Mouse (Mus musculus): ENCODE results near the gene Fut2.

The Fut2 gene

GRCm38 (mm10) chr7:45638623-45639401 is 27.4 kb downstream of the Fut2 start:
- no peak for DNase-seq (ENCODE audit: low spot score in 2 of 2)

DNA sequence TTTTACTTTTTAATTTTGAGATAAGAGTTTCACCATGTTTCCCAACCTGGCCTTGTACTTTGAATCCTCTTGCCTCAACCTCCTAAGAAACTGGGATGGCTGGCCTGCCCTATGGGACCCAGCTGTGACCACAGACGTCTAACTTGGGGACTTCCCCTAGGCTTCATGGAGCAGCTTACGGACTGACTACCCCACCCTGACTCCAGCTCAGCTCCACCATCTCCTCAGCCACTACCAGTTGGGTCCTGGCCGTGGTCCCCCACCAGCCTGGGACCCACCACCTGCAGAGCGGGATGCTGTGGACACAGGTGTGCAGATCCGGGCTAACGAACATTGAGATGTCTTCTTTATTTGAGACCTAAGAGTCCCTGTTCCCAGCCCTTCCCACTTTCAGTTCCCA is 28.5 kb downstream of the Fut2 start:
- no peak for DNase-seq (ENCODE audit: low spot score in 2 of 2)

GRCm38 (mm10) chr7:45635711-45636688 is 30.2 kb downstream of the Fut2 start:
- DNase-seq (ENCODE audit: low spot score in 2 of 2) = no peak

DNA sequence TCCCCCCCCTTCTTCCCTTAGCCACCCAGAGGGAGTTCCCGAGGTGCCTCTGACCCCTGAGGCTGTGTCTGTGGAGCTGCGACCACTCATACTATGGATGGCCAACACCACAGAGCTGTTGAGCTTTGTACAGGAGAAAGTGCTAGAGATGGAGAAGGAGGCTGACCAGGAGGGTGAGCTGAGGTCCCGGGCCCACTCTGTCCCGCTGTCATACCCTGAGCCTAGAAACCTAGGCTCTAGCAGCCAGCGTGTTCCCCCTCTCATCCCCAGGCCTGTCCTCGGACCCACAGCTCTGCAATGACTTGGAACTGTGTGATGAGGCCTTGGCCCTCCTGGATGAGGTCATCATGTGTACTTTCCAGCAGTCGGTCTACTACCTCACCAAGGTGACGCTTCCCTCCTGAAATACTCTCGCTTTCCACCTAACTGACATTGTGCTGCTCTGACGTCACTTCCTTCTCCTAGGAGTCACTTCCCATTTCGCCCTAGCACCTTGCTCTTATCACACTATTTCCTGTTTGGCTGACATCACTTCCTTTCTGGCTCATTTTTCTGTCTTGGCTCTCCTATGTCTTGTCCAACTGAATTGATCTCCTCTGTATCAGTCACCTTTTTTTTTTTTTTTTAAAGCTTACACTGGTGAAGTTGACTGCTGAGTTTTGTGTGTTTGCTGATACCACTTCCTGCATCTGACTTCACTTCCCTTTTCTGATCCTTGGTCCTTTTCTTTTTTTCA is 31.1 kb downstream of the Fut2 start:
- no peak for DNase-seq (ENCODE audit: low spot score in 2 of 2)

GRCm38 (mm10) chr7:45632499-45632898 is 33.7 kb downstream of the Fut2 start:
- DNase-seq (ENCODE audit: low spot score in 2 of 2) = no peak

- no peak for DNase-seq (ENCODE audit: low spot score in 2 of 2)
Measured at GRCm38 (mm10) chr7:45630064-45630907, 35.9 kb downstream of the Fut2 start.

DNA sequence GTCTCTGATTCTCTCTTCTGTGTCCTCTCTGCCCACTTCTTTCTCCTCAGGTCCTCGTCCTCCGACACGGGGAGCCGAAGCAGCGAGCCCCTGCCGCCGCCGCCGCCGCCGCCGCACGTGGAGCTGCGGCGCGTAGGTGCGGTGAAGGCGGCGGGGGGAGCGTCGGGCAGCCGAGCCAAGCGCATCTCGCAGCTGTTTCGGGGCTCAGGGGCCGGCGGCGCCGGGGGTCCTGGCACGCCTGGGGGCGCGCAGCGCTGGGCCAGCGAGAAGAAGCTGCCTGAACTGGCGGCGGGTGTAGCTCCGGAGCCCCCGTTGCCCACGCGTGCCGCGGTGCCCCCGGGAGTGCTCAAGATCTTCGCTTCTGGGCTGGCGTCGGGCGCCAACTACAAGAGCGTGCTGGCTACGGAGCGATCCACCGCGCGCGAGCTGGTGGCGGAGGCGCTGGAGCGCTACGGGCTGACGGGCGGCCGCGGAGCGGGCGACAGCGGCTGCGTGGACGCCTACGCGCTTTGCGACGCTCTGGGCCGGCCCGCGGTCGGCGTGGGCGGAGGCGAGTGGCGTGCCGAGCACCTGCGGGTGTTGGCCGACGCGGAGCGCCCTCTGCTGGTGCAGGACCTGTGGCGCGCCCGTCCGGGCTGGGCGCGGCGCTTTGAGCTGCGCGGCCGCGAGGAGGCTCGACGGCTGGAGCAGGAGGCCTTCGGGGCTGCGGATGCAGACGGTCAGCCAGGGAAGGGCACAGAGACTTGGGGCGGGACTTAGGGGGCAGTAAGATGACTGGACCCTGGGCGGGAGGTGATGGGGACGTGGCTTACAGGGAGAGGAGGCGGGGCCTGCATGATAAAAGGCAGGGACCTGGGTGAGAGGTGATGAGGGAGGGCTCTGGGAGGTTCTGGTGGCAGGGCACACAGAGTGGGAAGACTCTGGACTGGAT is 37.6 kb downstream of the Fut2 start:
- DNase-seq (ENCODE audit: low spot score in 2 of 2) = peak; percentile 57 to 87

DNA sequence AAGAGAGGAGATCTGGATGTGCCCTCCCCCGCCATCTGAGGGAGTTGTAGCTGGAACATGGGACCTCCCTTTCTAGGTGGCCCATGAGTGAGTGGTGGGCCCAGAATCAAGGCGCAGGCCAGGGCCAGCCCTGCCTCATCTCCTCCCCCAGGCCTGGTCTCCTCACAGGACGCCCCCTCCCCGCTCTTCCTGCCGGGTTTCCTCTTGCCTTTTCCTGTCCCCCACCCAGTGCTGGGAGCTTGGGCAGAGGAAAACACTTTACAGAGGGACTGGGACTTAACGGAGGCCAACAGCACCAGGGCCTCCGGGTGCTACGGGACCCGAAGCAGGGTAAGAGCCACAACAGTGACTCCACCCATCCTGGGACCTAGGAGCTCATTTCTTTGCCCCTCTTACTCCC is 38.9 kb downstream of the Fut2 start, which contains the start of gene Rasip1:
Gene Rasip1 (plus strand): TSS at position 228 of the 400 bp plus-strand sequence.
- no peak for DNase-seq (ENCODE audit: low spot score in 2 of 2)

GRCm38 (mm10) chr7:45626571-45627076 is 39.6 kb downstream of the Fut2 start:
- DNase-seq (ENCODE audit: low spot score in 2 of 2) = no peak

GRCm38 (mm10) chr7:45625481-45625880 is 40.7 kb downstream of the Fut2 start:
- no peak for DNase-seq (ENCODE audit: low spot score in 2 of 2)

- no peak for DNase-seq (ENCODE audit: low spot score in 2 of 2)
Measured at GRCm38 (mm10) chr7:45624718-45625117, 41.5 kb downstream of the Fut2 start.

- DNase-seq (ENCODE audit: low spot score in 2 of 2) = no peak
Measured at GRCm38 (mm10) chr7:45623507-45623906, 42.7 kb downstream of the Fut2 start.

DNA sequence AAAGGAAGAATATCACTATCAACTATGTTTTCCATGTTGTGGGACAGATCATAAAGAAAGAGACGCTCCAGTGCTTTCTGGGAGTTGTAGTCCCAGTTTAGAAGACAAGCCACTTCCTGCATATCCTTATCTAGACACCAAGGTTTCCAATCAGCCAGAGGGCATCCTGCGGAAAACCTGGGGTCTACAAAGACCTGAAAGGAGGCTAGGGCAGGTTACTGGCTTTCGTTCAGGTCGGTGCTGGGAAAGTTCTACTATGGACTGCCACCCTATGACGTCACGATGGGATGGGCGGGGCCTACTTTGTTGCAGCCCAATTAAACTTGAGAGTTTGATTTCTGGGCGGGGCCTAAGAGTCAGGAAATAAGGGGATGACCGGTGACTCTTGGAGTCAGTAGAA is 44.8 kb downstream of the Fut2 start, which contains the start of gene Izumo1:
Gene Izumo1 (plus strand): TSS at position 369 of the 400 bp plus-strand sequence.
- no peak for DNase-seq (ENCODE audit: low spot score in 2 of 2)

DNA sequence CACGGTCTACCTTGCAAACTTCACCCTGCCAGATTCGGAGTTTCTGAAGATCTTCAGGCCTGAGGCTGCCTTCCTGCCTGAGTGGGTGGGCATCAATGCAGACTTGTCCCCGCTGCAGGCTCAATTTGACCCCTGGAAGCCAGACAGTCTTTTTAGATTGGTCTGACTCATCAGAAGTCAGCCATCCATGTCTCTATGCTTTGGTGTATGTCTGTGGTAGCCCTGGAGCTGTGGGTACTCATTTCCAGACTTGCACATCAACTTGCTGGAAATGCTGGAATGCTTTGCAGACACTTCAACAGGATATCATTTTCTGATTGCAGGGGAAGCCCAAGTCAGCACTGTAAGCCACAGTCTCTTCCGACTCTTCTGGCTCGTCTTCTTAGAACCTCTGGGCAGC is 46.6 kb downstream of the Fut2 start:
- no peak for DNase-seq (ENCODE audit: low spot score in 2 of 2)

DNA sequence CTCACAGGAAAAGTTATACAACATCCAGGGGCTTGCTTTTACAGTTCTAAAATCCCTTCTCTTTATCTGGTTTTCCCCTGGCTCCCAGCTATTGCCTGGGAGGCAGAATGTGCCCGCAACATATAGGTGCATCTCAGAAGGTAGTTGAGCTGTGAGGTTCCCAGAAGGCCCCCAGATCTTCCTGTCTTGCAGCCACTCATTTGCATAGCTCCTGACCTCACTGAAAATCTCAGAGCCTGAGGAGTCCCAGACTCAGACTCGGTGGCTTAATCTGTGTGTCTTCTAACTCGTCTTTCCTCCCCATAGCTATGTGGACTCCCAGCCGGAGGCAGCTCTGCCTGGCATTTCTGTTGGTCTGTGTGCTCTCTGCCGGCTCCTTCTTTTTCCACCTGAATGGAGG is 47.9 kb downstream of the Fut2 start:
- no peak for DNase-seq (ENCODE audit: low spot score in 2 of 2)

DNA sequence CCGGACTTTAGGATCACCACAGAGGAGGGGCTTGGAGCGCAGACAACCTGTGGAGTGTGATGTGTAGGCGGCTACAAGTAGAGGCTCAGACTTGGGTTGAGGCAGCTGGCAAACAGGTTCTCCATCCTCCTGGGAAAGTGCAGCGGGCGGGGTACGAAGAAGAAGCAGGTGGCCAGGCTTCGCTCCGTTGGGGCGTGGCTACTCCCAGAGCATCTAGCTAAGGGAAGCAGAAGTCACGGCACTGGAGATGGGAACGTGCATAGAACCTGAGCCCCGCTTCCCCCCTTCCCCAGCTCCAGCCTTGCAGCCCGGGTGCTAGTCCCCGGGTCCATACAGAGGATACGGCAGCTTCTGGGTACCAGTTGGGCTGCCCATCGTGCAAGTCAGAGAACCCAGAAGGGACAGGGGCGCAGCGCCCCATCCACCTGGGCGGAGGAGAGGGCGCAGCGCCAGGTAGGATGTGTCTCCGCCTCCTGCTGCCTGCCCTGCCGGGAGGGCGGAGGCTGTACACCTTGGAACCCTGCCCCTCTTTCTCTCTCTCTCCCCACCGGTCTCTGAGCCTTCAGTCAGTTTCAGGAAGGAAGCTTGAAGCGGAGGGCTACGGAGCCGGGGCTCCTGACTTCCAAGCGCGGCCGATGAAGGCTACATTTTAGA is 49.0 kb downstream of the Fut2 start, which contains the start of gene Fut1:
Gene Fut1 (plus strand): TSS at position 248 of the 654 bp plus-strand sequence.
- DNase-seq (ENCODE audit: low spot score in 2 of 2) = no peak

DNA sequence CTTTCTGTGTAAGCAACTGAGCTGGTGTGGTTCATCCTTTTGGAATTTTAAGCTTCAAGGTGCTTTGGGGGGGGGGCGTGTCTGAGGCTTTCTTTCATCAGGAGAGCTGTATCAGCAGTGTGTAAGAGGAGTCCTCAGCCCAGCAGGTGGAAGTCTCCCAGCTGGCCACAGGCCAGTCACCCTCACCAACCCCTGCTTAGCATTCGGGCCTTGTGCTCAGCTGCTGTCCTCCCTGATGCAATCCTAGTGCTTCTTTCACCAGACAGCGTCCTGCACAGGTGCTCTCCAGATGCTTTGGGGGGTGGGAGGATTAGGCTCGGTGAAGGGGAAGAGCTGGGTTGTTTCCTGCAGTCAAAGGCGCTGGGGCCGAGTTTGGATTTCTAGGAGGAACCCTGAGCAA is 49.9 kb downstream of the Fut2 start:
- DNase-seq (ENCODE audit: low spot score in 2 of 2) = no peak

GRCm38 (mm10) chr7:45609511-45609910 is 56.7 kb downstream of the Fut2 start:
- no peak for DNase-seq (ENCODE audit: low spot score in 2 of 2)

DNA sequence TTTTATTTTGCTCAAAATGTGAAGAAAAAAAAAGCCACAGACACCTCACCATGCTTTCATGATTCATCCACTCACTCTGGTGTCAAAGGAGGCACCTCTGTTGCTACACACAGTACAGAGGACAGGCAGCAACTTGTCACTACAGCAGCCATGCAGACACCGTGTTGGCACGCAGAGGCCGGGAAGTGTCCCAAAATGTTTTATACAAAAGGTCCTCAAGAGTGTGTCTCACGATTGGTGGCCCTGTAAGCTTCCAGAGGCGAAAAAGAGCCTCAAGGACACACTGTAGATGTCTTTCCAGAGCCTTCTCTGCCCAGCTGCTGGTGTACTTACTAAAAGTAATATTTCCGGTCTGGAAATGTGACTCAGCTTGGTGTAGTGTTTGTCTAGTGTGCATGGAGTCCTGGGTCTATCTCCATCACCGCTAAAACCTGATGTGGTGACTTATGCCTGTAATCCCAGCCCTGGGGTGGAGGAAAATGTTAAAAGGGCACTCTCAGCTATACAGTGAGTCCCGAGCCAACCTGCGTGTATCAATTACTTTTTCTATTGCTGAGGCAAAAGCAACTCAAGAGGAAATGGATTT is 60.4 kb downstream of the Fut2 start:
- DNase-seq (ENCODE audit: low spot score in 2 of 2) = no peak
